Mouse (Mus musculus) heart, embryonic 16.5 days (tissue): ENCODE data around the gene Srr. TPM values are rescaled to one million over a fixed set of nuclear protein-coding genes. Genes with fewer than 3 reads are reported as not detected.
A peak's percentile ranks its signal among the peaks of the same experiment; 100 is the strongest.

Source experiments
- ATAC-seq: fragments of 200-750 bp; cut with Nextera tagmentation; replicated peaks from 2 replicates; pipeline ENCODE4 v1.8.0; 2017; ENCODE audit warnings: moderate number of reproducible peaks; ENCODE audit not compliant: insufficient read depth, low FRiP score; ENCODE audit errors: extremely low read depth
- H3K27ac ChIP-seq: fragments of 300-500 bp; sonication (generic); 2 replicates; pipeline ENCODE4 v1.5.1; 2014; ENCODE audit warnings: mild to moderate bottlenecking, low read length, control low read depth, moderate library complexity
- H3K27me3 ChIP-seq: fragments of 300-500 bp; sonication (generic); 2 replicates; pipeline ENCODE4 v1.6.1; 2014; ENCODE audit warnings: low read length, mixed read lengths; ENCODE audit not compliant: control insufficient read depth, insufficient read depth
- H3K36me3 ChIP-seq: fragments of 300-500 bp; sonication (generic); 2 replicates; pipeline ENCODE4 v1.6.1; 2014; ENCODE audit not compliant: control insufficient read depth, insufficient read depth
- H3K4me1 ChIP-seq: fragments of 300-500 bp; sonication (generic); 2 replicates; pipeline ENCODE4 v1.6.1; 2014; ENCODE audit warnings: low read length, mixed read lengths; ENCODE audit not compliant: control insufficient read depth, insufficient read depth
- H3K4me2 ChIP-seq: fragments of 300-500 bp; sonication (generic); 2 replicates; pipeline ENCODE4 v1.6.1; 2014; ENCODE audit warnings: low read depth, mild to moderate bottlenecking, control low read depth, low read length
- H3K4me3 ChIP-seq: fragments of 300-500 bp; sonication (generic); 2 replicates; pipeline ENCODE4 v1.5.1; 2014; ENCODE audit warnings: mild to moderate bottlenecking, control low read depth, low read length
- H3K9ac ChIP-seq: fragments of 300-500 bp; sonication (generic); 2 replicates; pipeline ENCODE4 v1.6.1; 2014; ENCODE audit warnings: low read length, control low read depth
- H3K9me3 ChIP-seq: fragments of 300-500 bp; sonication (generic); replicated peaks from 2 replicates; pipeline ENCODE4 v1.6.1; 2016; ENCODE audit warnings: low read length; ENCODE audit not compliant: control insufficient read depth
- WGBS: fragments of 180-500 bp; shearing (Covaris S2); extraction: QIAGEN DNeasy Blood & Tissue Kit; methylation state at CpG from one replicate; pipeline ENCODE4 v1.1.7; 2014; 5-methylcytosine and 5-hydroxymethylcytosine counted together
- polyA plus RNA-seq: library from polyadenylated mRNA; unstranded; fragments of >200 nt; fragmentation: Nextera tagmentation; extraction: Ambion mirVana; gene quantifications from 2 replicates; pipeline ENCODE4 v1.2.1, GENCODE M21; 2015

The Srr gene
- polyA plus RNA-seq, 1 experiment from 2014 or later = 20.3 TPM

- H3K36me3 ChIP-seq = peaks cover 5% of the 10 kb centered on the region; the same call in 1 of the 2 replicates
- no peak for ATAC-seq
- no peak overlapping the region for H3K4me2 ChIP-seq
- no peak overlapping the region for H3K27ac ChIP-seq
- 91% methylated on average over 2 of the region's 2 CpGs for WGBS
- peaks cover 8% of the 10 kb centered on the region for H3K4me1 ChIP-seq
- H3K4me3 ChIP-seq = no peak overlapping the region
- no peak overlapping the region for H3K9ac ChIP-seq
- no peaks in the 10 kb centered on the region for H3K9me3 ChIP-seq
- no peaks in the 10 kb centered on the region for H3K27me3 ChIP-seq
Observed at GRCm38 (mm10) chr11:74957600-74957999, 31.9 kb upstream of the Srr start.

GRCm38 (mm10) chr11:74956006-74956405, 30.3 kb upstream of the Srr start:
- H3K27me3 ChIP-seq = no peaks in the 10 kb centered on the region
- no peak overlapping the region for H3K9ac ChIP-seq
- no peak overlapping the region for H3K4me2 ChIP-seq
- no peaks in the 10 kb centered on the region for H3K9me3 ChIP-seq
- no peak overlapping the region for H3K4me3 ChIP-seq
- H3K27ac ChIP-seq = no peak overlapping the region
- no peak for ATAC-seq
- H3K4me1 ChIP-seq = peaks cover 6% of the 10 kb centered on the region
- H3K36me3 ChIP-seq = peaks cover 5% of the 10 kb centered on the region; the same call in 1 of the 2 replicates

- Histone ChIP-seq H3K27ac (no peak overlapping the region), H3K9me3 (no peaks in the 10 kb centered on the region), H3K4me3 (no peak overlapping the region), H3K27me3 (no peaks in the 10 kb centered on the region), H3K9ac (no peak overlapping the region), H3K36me3 (peaks cover 7% of the 10 kb centered on the region; the same call in 1 of the 2 replicates), H3K4me2 (no peak overlapping the region), H3K4me1 (peaks cover 6% of the 10 kb centered on the region)
- no peak for ATAC-seq
Observed at GRCm38 (mm10) chr11:74954901-74955300, 29.2 kb upstream of the Srr start.

- no peak overlapping the region for H3K4me2 ChIP-seq
- no peak overlapping the region for H3K9ac ChIP-seq
- no peak overlapping the region for H3K4me3 ChIP-seq
- no peaks in the 10 kb centered on the region for H3K27me3 ChIP-seq
- H3K9me3 ChIP-seq = no peaks in the 10 kb centered on the region
- H3K4me1 ChIP-seq = no peaks in the 10 kb centered on the region
- no peak overlapping the region for H3K27ac ChIP-seq
- WGBS = 77% methylated on average over 3 of the region's 3 CpGs
- H3K36me3 ChIP-seq = peaks cover 10% of the 10 kb centered on the region
- no peak for ATAC-seq
Observed at GRCm38 (mm10) chr11:74946348-74946747, 20.6 kb upstream of the Srr start.

GRCm38 (mm10) chr11:74930391-74930790, 4.6 kb upstream of the Srr start:
- peaks cover 10% of the 10 kb centered on the region for H3K4me1 ChIP-seq
- 96% methylated on average over 7 of the region's 7 CpGs for WGBS
- no peak overlapping the region for H3K9ac ChIP-seq
- H3K27ac ChIP-seq = no peak overlapping the region
- no peak overlapping the region for H3K4me2 ChIP-seq
- peaks cover 28% of the 10 kb centered on the region for H3K36me3 ChIP-seq
- H3K9me3 ChIP-seq = no peaks in the 10 kb centered on the region
- no peak for ATAC-seq
- no peaks in the 10 kb centered on the region for H3K27me3 ChIP-seq
- no peak overlapping the region for H3K4me3 ChIP-seq

GRCm38 (mm10) chr11:74929111-74929510, 3.4 kb upstream of the Srr start:
- no peaks in the 10 kb centered on the region for H3K9me3 ChIP-seq
- H3K4me3 ChIP-seq = no peak overlapping the region
- ATAC-seq = no peak

GRCm38 (mm10) chr11:74927236-74927725, 1.5 kb upstream of the Srr start:
- H3K4me1 ChIP-seq = peaks cover 15% of the 10 kb centered on the region
- no peak overlapping the region; the same call in 1 of the 2 replicates for H3K9ac ChIP-seq
- H3K27me3 ChIP-seq = no peaks in the 10 kb centered on the region
- WGBS = 88% methylated on average over 2 of the region's 2 CpGs
- H3K4me3 ChIP-seq = no peak overlapping the region
- peak overlapping the region; percentile 84 for H3K4me2 ChIP-seq
- peak overlapping the region; percentile 51; the same call in 1 of the 2 replicates for H3K27ac ChIP-seq
- no peak for ATAC-seq
- H3K36me3 ChIP-seq = peaks cover 14% of the 10 kb centered on the region
- no peaks in the 10 kb centered on the region for H3K9me3 ChIP-seq

More at GRCm38 (mm10) chr11:74929111-74929510, 3.4 kb upstream of the Srr start:
- H3K9ac ChIP-seq = no peak overlapping the region
- peaks cover 15% of the 10 kb centered on the region for H3K4me1 ChIP-seq
- H3K36me3 ChIP-seq = peaks cover 18% of the 10 kb centered on the region
- no peak overlapping the region for H3K4me2 ChIP-seq
- no peak overlapping the region for H3K27ac ChIP-seq
- H3K27me3 ChIP-seq = no peaks in the 10 kb centered on the region
- 91% methylated on average over 4 of the region's 4 CpGs for WGBS

- H3K4me1 ChIP-seq = peaks cover 15% of the 10 kb centered on the region
- H3K27me3 ChIP-seq = no peaks in the 10 kb centered on the region
- H3K27ac ChIP-seq = peak overlapping the region; percentile 99
- peaks cover 13% of the 10 kb centered on the region for H3K36me3 ChIP-seq
- WGBS = 3% methylated on average over 11 of the region's 11 CpGs
- H3K9ac ChIP-seq = peak overlapping the region; percentile 92
- ATAC-seq = peak; percentile 12; the same call in 1 of the 2 replicates
- peak overlapping the region; percentile 83 for H3K4me3 ChIP-seq
- no peaks in the 10 kb centered on the region for H3K9me3 ChIP-seq
- peak overlapping the region; percentile 84 for H3K4me2 ChIP-seq
Observed at GRCm38 (mm10) chr11:74926388-74927005, 749 bp upstream of the Srr start.

- no peaks in the 10 kb centered on the region for H3K27me3 ChIP-seq
- 59% methylated on average over 4 of the region's 4 CpGs for WGBS
- H3K4me3 ChIP-seq = no peak overlapping the region
Observed at GRCm38 (mm10) chr11:74924149-74924548, 1.6 kb downstream of the Srr start.

More at GRCm38 (mm10) chr11:74924149-74924548, 1.6 kb downstream of the Srr start:
- ATAC-seq = no peak
- Histone ChIP-seq H3K9me3 (no peaks in the 10 kb centered on the region), H3K36me3 (peaks cover 3% of the 10 kb centered on the region), H3K9ac (no peak overlapping the region), H3K4me1 (peaks cover 15% of the 10 kb centered on the region), H3K4me2 (no peak overlapping the region; the same call in 1 of the 2 replicates), H3K27ac (no peak overlapping the region)
